23 mouse cellular contexts compared by ENCODE assay signal in genomic region chr2:153412563-153412962, GRCm38 (mm10).
DNase-seq lines count a peak whose midpoint lies in the region; ATAC-seq and TF ChIP-seq lines count a peak whose summit lies in the region.
"Had no signal": no experiment of that assay in that cellular context is flagged by ENCODE, and none has a peak within 500 bp of the region (broad histone marks: within the 10 kb centered on the region; RNA-seq: fewer than 3 reads in every experiment).

No protein-coding gene starts in this region.

- no peak overlapping the region for H3K9ac ChIP-seq in hindbrain, postnatal 0 days (replicated peaks; ENCODE audit: low read length)
- no peak overlapping the region for H3K9ac ChIP-seq in hindbrain, embryonic 11.5 days (ENCODE audit: low read depth, low read length)
- H3K9ac ChIP-seq in lung, embryonic 14.5 days, result no peak overlapping the region
- H3K9ac ChIP-seq in MEL (ENCODE audit: control insufficient read depth, low read depth, low read length, poor library complexity, severe bottlenecking), result no peak overlapping the region
- H3K9ac ChIP-seq: forebrain, embryonic 15.5 days; heart, embryonic 12.5 days; hindbrain, embryonic 14.5 days; intestine, embryonic 15.5 days; kidney, embryonic 15.5 days; limb, embryonic 15.5 days; midbrain, embryonic 13.5 days had no signal

- H3K27ac ChIP-seq in hindbrain, postnatal 0 days, result no peak overlapping the region
- H3K27ac ChIP-seq in hindbrain, embryonic 11.5 days (ENCODE audit: low read depth, low read length), result no peak overlapping the region
- H3K27ac ChIP-seq in lung, embryonic 14.5 days (ENCODE audit: low read depth), result no peak overlapping the region
- H3K27ac ChIP-seq in MEL (ENCODE audit: control insufficient read depth, low read depth, low read length), result no peak overlapping the region
- H3K27ac ChIP-seq: embryonic facial prominence, embryonic 10.5 days; forebrain, embryonic 15.5 days; hindbrain, embryonic 14.5 days; intestine, embryonic 15.5 days; kidney, embryonic 15.5 days; limb, embryonic 15.5 days; midbrain, embryonic 13.5 days had no signal

- no peak overlapping the region for H3K4me2 ChIP-seq in hindbrain, postnatal 0 days (ENCODE audit: low read depth, low read length)
- no peak overlapping the region for H3K4me2 ChIP-seq in hindbrain, embryonic 11.5 days (replicated peaks; ENCODE audit: low read depth, low read length)
- H3K4me2 ChIP-seq in lung, embryonic 14.5 days, result no peak overlapping the region
- H3K4me2 ChIP-seq: forebrain, embryonic 15.5 days; heart, embryonic 12.5 days; hindbrain, embryonic 14.5 days; intestine, embryonic 15.5 days; kidney, embryonic 15.5 days; limb, embryonic 15.5 days; midbrain, embryonic 13.5 days had no signal

- TF ChIP-seq RAD21 in MEL (IDR thresholded peaks at IDR 0.05; ENCODE audit: low read depth, low read length), result no peak

- no peak overlapping the region for H3K4me3 ChIP-seq in hindbrain, postnatal 0 days (ENCODE audit: low read length)
- H3K4me3 ChIP-seq in hindbrain, embryonic 11.5 days (ENCODE audit: low read depth, low read length), result no peak overlapping the region
- no peak overlapping the region for H3K4me3 ChIP-seq in lung, embryonic 14.5 days (ENCODE audit: low read depth, low read length)
- no peak overlapping the region for H3K4me3 ChIP-seq in MEL (ENCODE audit: control insufficient read depth in 1 of 2, insufficient read depth in 1 of 2, low read depth in 2 of 2, low read length in 2 of 2)
- H3K4me3 ChIP-seq: embryonic facial prominence, embryonic 10.5 days; forebrain, embryonic 15.5 days; heart, embryonic 12.5 days; intestine, embryonic 15.5 days; kidney, embryonic 15.5 days; limb, embryonic 15.5 days; midbrain, embryonic 13.5 days had no signal

- peak; percentile 44 for TF ChIP-seq CTCF in hindbrain, postnatal 0 days (IDR thresholded peaks at IDR 0.05; ENCODE audit: low read depth)
- 0 out of 2 replicates have a peak, but pooled peaks have one; percentile 7 for TF ChIP-seq CTCF in lung, embryonic 14.5 days (IDR thresholded peaks at IDR 0.05; ENCODE audit: low read depth)
- no peak for TF ChIP-seq CTCF in MEL (IDR thresholded peaks at IDR 0.05 in 2 of 3, conservative IDR thresholded peaks at IDR 0.05 in 1 of 3; ENCODE audit: control insufficient read depth in 1 of 3, insufficient read depth in 1 of 3, low read depth in 2 of 3, low read length in 3 of 3, poor library complexity in 1 of 3, severe bottlenecking in 1 of 3)

- H3K79me2 ChIP-seq in MEL (ENCODE audit: control insufficient read depth, insufficient read depth, low read length, poor library complexity), result no peaks in the 10 kb centered on the region

- WGBS in hindbrain, postnatal 0 days, result 59% methylated on average over 6 of the region's 6 CpGs
- WGBS in hindbrain, embryonic 11.5 days, result 67% methylated on average over 6 of the region's 6 CpGs
- WGBS in lung, embryonic 14.5 days, result 61% methylated on average over 6 of the region's 6 CpGs

- H3K4me1 ChIP-seq in hindbrain, postnatal 0 days (ENCODE audit: insufficient read depth, low read length), result no peaks in the 10 kb centered on the region
- no peaks in the 10 kb centered on the region for H3K4me1 ChIP-seq in hindbrain, embryonic 11.5 days (replicated peaks; ENCODE audit: control insufficient read depth, insufficient read depth, low read length)
- H3K4me1 ChIP-seq in lung, embryonic 14.5 days (ENCODE audit: insufficient read depth), result no peaks in the 10 kb centered on the region
- no peaks in the 10 kb centered on the region for H3K4me1 ChIP-seq in MEL (ENCODE audit: control insufficient read depth in 1 of 2, insufficient read depth in 2 of 2, low read length in 2 of 2)
- H3K4me1 ChIP-seq: forebrain, embryonic 15.5 days; limb, embryonic 15.5 days; midbrain, embryonic 13.5 days had no signal

- no peak for TF ChIP-seq EP300 in MEL (IDR thresholded peaks at IDR 0.05; ENCODE audit: low read depth in 1 of 2, low read length in 2 of 2)

- H3K36me3 ChIP-seq in hindbrain, postnatal 0 days (ENCODE audit: insufficient read depth, low read length), result peaks cover 83% of the 10 kb centered on the region
- peaks cover 16% of the 10 kb centered on the region; the same call in 1 of the 2 replicates for H3K36me3 ChIP-seq in hindbrain, embryonic 11.5 days (ENCODE audit: control insufficient read depth, insufficient read depth, low read length)
- H3K36me3 ChIP-seq in lung, embryonic 14.5 days (ENCODE audit: insufficient read depth), result peaks cover 89% of the 10 kb centered on the region
- H3K36me3 ChIP-seq in MEL (ENCODE audit: control insufficient read depth in 1 of 2, insufficient read depth in 2 of 2, low read length in 2 of 2), result no peaks in the 10 kb centered on the region; a peak in 1 of 4 replicates

- H3K27me3 ChIP-seq in hindbrain, postnatal 0 days (ENCODE audit: insufficient read depth, low read length), result no peaks in the 10 kb centered on the region
- no peaks in the 10 kb centered on the region for H3K27me3 ChIP-seq in hindbrain, embryonic 11.5 days (ENCODE audit: control insufficient read depth, insufficient read depth, low read length)
- no peaks in the 10 kb centered on the region for H3K27me3 ChIP-seq in lung, embryonic 14.5 days (ENCODE audit: insufficient read depth, low read length)
- no peaks in the 10 kb centered on the region for H3K27me3 ChIP-seq in MEL (ENCODE audit: control insufficient read depth in 1 of 2, insufficient read depth in 2 of 2, low read length in 2 of 2)
- H3K27me3 ChIP-seq: forebrain, embryonic 15.5 days; heart, embryonic 12.5 days; intestine, embryonic 15.5 days; kidney, embryonic 15.5 days; limb, embryonic 15.5 days; midbrain, embryonic 13.5 days; Patski had no signal

- TF ChIP-seq POLR2A in MEL (IDR thresholded peaks at IDR 0.05; ENCODE audit: control insufficient read depth in 1 of 2, insufficient read depth in 1 of 2, low read depth in 1 of 2, low read length in 2 of 2, poor library complexity in 1 of 2), result no peak

- ATAC-seq in hindbrain, postnatal 0 days, result no peak
- no peak for ATAC-seq in hindbrain, embryonic 11.5 days (ENCODE audit: low FRiP score)
- ATAC-seq in lung, embryonic 14.5 days (ENCODE audit: insufficient read depth), result no peak
- ATAC-seq: forebrain, embryonic 15.5 days; intestine, embryonic 15.5 days; midbrain, embryonic 13.5 days; Patski had no signal

- H3K9me3 ChIP-seq in hindbrain, postnatal 0 days (ENCODE audit: low read length), result no peaks in the 10 kb centered on the region
- H3K9me3 ChIP-seq in hindbrain, embryonic 11.5 days (ENCODE audit: control insufficient read depth, low read length), result no peaks in the 10 kb centered on the region
- H3K9me3 ChIP-seq in lung, embryonic 14.5 days (ENCODE audit: low read depth, low read length), result no peaks in the 10 kb centered on the region
- H3K9me3 ChIP-seq in MEL (replicated peaks; ENCODE audit: insufficient read depth, low read length), result no peaks in the 10 kb centered on the region
- H3K9me3 ChIP-seq: embryonic facial prominence, embryonic 10.5 days; forebrain, embryonic 15.5 days; heart, embryonic 12.5 days; intestine, embryonic 15.5 days; kidney, embryonic 15.5 days; limb, embryonic 15.5 days; midbrain, embryonic 13.5 days had no signal

- no peak for DNase-seq in hindbrain, postnatal 0 days (ENCODE audit: low spot score)
- DNase-seq in hindbrain, embryonic 11.5 days (ENCODE audit: low spot score), result no peak
- no peak for DNase-seq in lung, embryonic 14.5 days
- no peak for DNase-seq in lung, postnatal 10 days
- no peak for DNase-seq in MEL (ENCODE audit: low read depth, low spot score)
- peak; percentile 47 for DNase-seq in brain, adult 2 months (ENCODE audit: low read depth, low spot score)
- no peak for DNase-seq in frontal cortex, postnatal 14 days (ENCODE audit: low spot score in 2 of 2)
- no peak for DNase-seq in thymus, postnatal 36 days
- DNase-seq: adrenal gland, postnatal 36 days; B cell, adult 2 months; cerebellum, adult 8-10 months; layer of hippocampus, postnatal 36 days; lung, adult 2 months; thymus, postnatal 14 days had no signal

TF ChIP-seq in MEL, 35 proteins besides CTCF, POLR2A, EP300 and RAD21:
- TF ChIP-seq ZC3H11A (IDR thresholded peaks at IDR 0.05; ENCODE audit: low read depth, low read length) (no peak), MXI1 (IDR thresholded peaks at IDR 0.05; ENCODE audit: low read depth, low read length) (no peak), CHD2 (IDR thresholded peaks at IDR 0.05; ENCODE audit: low read length) (no peak), SMC3 (IDR thresholded peaks at IDR 0.05; ENCODE audit: low read depth, low read length) (peak; percentile 30), POLR2AphosphoS5 (IDR thresholded peaks at IDR 0.05; ENCODE audit: borderline replicate concordance, low read depth, low read length) (no peak), NRF1 (IDR thresholded peaks at IDR 0.05; ENCODE audit: insufficient read depth, low read depth, low read length, poor library complexity, severe bottlenecking) (no peak)

Comparison
In these comparisons a context has a peak if more than half of its experiments do, and no peak if none do; other contexts are left out.
1. CTCF ChIP-seq: peak in hindbrain, postnatal 0 days (single experiment) and lung, embryonic 14.5 days (single experiment); none in MEL (0 of 3).